Mouse (Mus musculus) layer of hippocampus, adult 8-10 months (tissue): ENCODE measurements around the gene Shisa5. TPM values are rescaled to one million over a fixed set of nuclear protein-coding genes. Genes with fewer than 3 reads are reported as not detected.
A peak's percentile ranks its signal among the peaks of the same experiment; 100 is the strongest.

Experiments used
- DNase-seq, 2 experiments: peaks; one replicate each; pipeline ENCODE4 v3.0.0; 2022; ENCODE audit warnings: low spot score in 2 of 2
- total RNA-seq, 4 experiments: library from RNA; stranded (reverse); gene quantifications; 2 replicates each; pipeline ENCODE4 v1.2.4; 2022

Shisa5 gene
- total RNA-seq, 4 experiments from 2014 or later: 56.6 to 94.6 (median 77.2) TPM

GRCm38 (mm10) chr9:109053366-109053765 is 15.0 kb downstream of the Shisa5 start:
- no peak for DNase-seq

GRCm38 (mm10) chr9:109053851-109054250 is 15.5 kb downstream of the Shisa5 start:
- no peak for DNase-seq

GRCm38 (mm10) chr9:109054712-109055111 is 16.3 kb downstream of the Shisa5 start:
- peak; percentile 71 to 80 for DNase-seq

- no peak for DNase-seq
Observed at GRCm38 (mm10) chr9:109055271-109056030, 17.1 kb downstream of the Shisa5 start.

- DNase-seq: no peak
Observed at GRCm38 (mm10) chr9:109056081-109056690, 17.8 kb downstream of the Shisa5 start.

GRCm38 (mm10) chr9:109056916-109057315 is 18.6 kb downstream of the Shisa5 start:
- DNase-seq: no peak

- DNase-seq: no peak
Observed at GRCm38 (mm10) chr9:109057543-109057942, 19.2 kb downstream of the Shisa5 start.

- DNase-seq: no peak
Observed at GRCm38 (mm10) chr9:109058006-109058765, 19.8 kb downstream of the Shisa5 start.

- DNase-seq: peak; percentile 88 to 94
Observed at GRCm38 (mm10) chr9:109059136-109059903, 21.0 kb downstream of the Shisa5 start, which contains the start of gene Trex1. Gene Trex1 (minus strand): TSS chr9:109059734.

GRCm38 (mm10) chr9:109060184-109060897 is 22.0 kb downstream of the Shisa5 start:
- no peak for DNase-seq

GRCm38 (mm10) chr9:109060898-109061295 is 22.5 kb downstream of the Shisa5 start:
- DNase-seq: no peak

GRCm38 (mm10) chr9:109068095-109068735 is 29.9 kb downstream of the Shisa5 start:
- DNase-seq: no peak

- DNase-seq: peak; percentile 91 to 93
Observed at GRCm38 (mm10) chr9:109073661-109074573, 35.6 kb downstream of the Shisa5 start, which contains the start of gene Atrip. Gene Atrip (minus strand): TSS chr9:109074124.

GRCm38 (mm10) chr9:109080516-109080915 is 42.2 kb downstream of the Shisa5 start:
- DNase-seq: no peak

GRCm38 (mm10) chr9:109081749-109082123 is 43.4 kb downstream of the Shisa5 start:
- no peak for DNase-seq

GRCm38 (mm10) chr9:109082124-109082800 is 43.9 kb downstream of the Shisa5 start, which contains the start of the genes Ccdc51 and Tma7:
Gene Ccdc51 (plus strand): TSS chr9:109082493.
Gene Tma7 (minus strand): TSS chr9:109082587.
- DNase-seq: peak; percentile 87 to 88

GRCm38 (mm10) chr9:109084922-109085321 is 46.6 kb downstream of the Shisa5 start:
- no peak for DNase-seq

GRCm38 (mm10) chr9:109087987-109088386 is 49.6 kb downstream of the Shisa5 start:
- DNase-seq: no peak
